In genomic region chr2:50881514-50882038, GRCm38 (mm10) we compare ENCODE assay signal across 24 mouse cellular contexts.
DNase-seq lines count a peak whose midpoint lies in the region; ATAC-seq lines count a peak whose summit lies in the region.
"Had no signal": no experiment of that assay in that cellular context is flagged by ENCODE, and none has a peak within 500 bp of the region (broad histone marks: within the 10 kb centered on the region; RNA-seq: fewer than 3 reads in every experiment).

No protein-coding gene starts in this region.

- H3K4me1 ChIP-seq in liver, embryonic 11.5 days (replicated peaks; ENCODE audit: control insufficient read depth, insufficient read depth, low read length) = no peaks in the 10 kb centered on the region
- H3K4me1 ChIP-seq in liver, embryonic 12.5 days = no peaks in the 10 kb centered on the region
- no peaks in the 10 kb centered on the region for H3K4me1 ChIP-seq in liver, embryonic 16.5 days (ENCODE audit: control insufficient read depth, low read depth, low read length)
- H3K4me1 ChIP-seq: neural tube, embryonic 13.5 days had no signal

- H3K9ac ChIP-seq in liver, embryonic 11.5 days (ENCODE audit: low read depth, low read length) = no peak overlapping the region
- H3K9ac ChIP-seq in liver, embryonic 12.5 days = no peak overlapping the region
- H3K9ac ChIP-seq in liver, embryonic 16.5 days (ENCODE audit: low read depth, low read length) = no peak overlapping the region
- H3K9ac ChIP-seq: forebrain, embryonic 13.5 days; heart, embryonic 13.5 days; hindbrain, embryonic 14.5 days; limb, embryonic 12.5 days; lung, embryonic 15.5 days; neural tube, embryonic 13.5 days had no signal

- H3K4me3 ChIP-seq in liver, embryonic 11.5 days (ENCODE audit: low read depth, low read length) = no peak overlapping the region
- no peak overlapping the region for H3K4me3 ChIP-seq in liver, embryonic 12.5 days
- H3K4me3 ChIP-seq in liver, embryonic 16.5 days (ENCODE audit: low read depth, low read length) = no peak overlapping the region
- H3K4me3 ChIP-seq: forebrain, embryonic 13.5 days; heart, embryonic 13.5 days; limb, embryonic 12.5 days; lung, embryonic 15.5 days; neural tube, embryonic 13.5 days had no signal

- no peaks in the 10 kb centered on the region for H3K36me3 ChIP-seq in liver, embryonic 11.5 days (ENCODE audit: control insufficient read depth, insufficient read depth, low read length)
- no peaks in the 10 kb centered on the region for H3K36me3 ChIP-seq in liver, embryonic 12.5 days
- H3K36me3 ChIP-seq in liver, embryonic 16.5 days (ENCODE audit: control insufficient read depth, insufficient read depth) = no peaks in the 10 kb centered on the region
- H3K36me3 ChIP-seq: G1E; heart, embryonic 13.5 days; limb, embryonic 12.5 days; lung, embryonic 15.5 days; neural tube, embryonic 13.5 days had no signal

- no peaks in the 10 kb centered on the region for H3K9me3 ChIP-seq in liver, embryonic 11.5 days (ENCODE audit: control insufficient read depth, low read length)
- no peaks in the 10 kb centered on the region for H3K9me3 ChIP-seq in liver, embryonic 12.5 days (replicated peaks)
- no peaks in the 10 kb centered on the region for H3K9me3 ChIP-seq in liver, embryonic 16.5 days (replicated peaks; ENCODE audit: control insufficient read depth, low read length)
- H3K9me3 ChIP-seq: forebrain, embryonic 13.5 days; heart, embryonic 13.5 days; limb, embryonic 12.5 days; lung, embryonic 15.5 days; neural tube, embryonic 13.5 days had no signal

- no peak overlapping the region for H3K4me2 ChIP-seq in liver, embryonic 11.5 days
- H3K4me2 ChIP-seq in liver, embryonic 12.5 days = no peak overlapping the region
- H3K4me2 ChIP-seq in liver, embryonic 16.5 days (ENCODE audit: low read depth, low read length) = no peak overlapping the region
- H3K4me2 ChIP-seq: forebrain, embryonic 13.5 days; heart, embryonic 13.5 days; hindbrain, embryonic 14.5 days; limb, embryonic 12.5 days; lung, embryonic 15.5 days; midbrain, embryonic 11.5 days; neural tube, embryonic 13.5 days had no signal

- peak; percentile 27 for DNase-seq in adrenal gland, postnatal 10 days
- no peak for DNase-seq in adrenal gland, adult 18-20 months (ENCODE audit: low spot score in 2 of 2)
- no peak for DNase-seq in liver, embryonic 11.5 days (ENCODE audit: low spot score)
- peak; percentile 36 for DNase-seq in adipocyte (ENCODE audit: low spot score)
- DNase-seq: cerebellum, adult 11-12 months; cerebellum, postnatal 10 days; gastrocnemius, postnatal 10 days; kidney, postnatal 25 days; right cerebral cortex, postnatal 4 days; thymus, adult 18-20 months; thymus, postnatal 25 days had no signal

- no peaks in the 10 kb centered on the region for H3K27me3 ChIP-seq in liver, embryonic 11.5 days (replicated peaks; ENCODE audit: control insufficient read depth, insufficient read depth, low read length)
- no peaks in the 10 kb centered on the region for H3K27me3 ChIP-seq in liver, embryonic 12.5 days (replicated peaks)
- H3K27me3 ChIP-seq in liver, embryonic 16.5 days (ENCODE audit: control insufficient read depth, insufficient read depth, low read depth, low read length) = no peaks in the 10 kb centered on the region
- H3K27me3 ChIP-seq: forebrain, embryonic 13.5 days; heart, embryonic 13.5 days; limb, embryonic 12.5 days; lung, embryonic 15.5 days; neural tube, embryonic 13.5 days had no signal

- ATAC-seq in liver, embryonic 11.5 days (replicated peaks; ENCODE audit: low FRiP score) = 0 out of 2 replicates have a peak, but pooled peaks have one; percentile 34
- ATAC-seq in liver, embryonic 12.5 days = no peak
- ATAC-seq in liver, embryonic 16.5 days (ENCODE audit: low read depth) = peak; percentile 94
- ATAC-seq in activated CD4-positive, CD25-positive, alpha-beta regulatory T cell, adult 4 months = no peak
- ATAC-seq: forebrain, embryonic 13.5 days; intestine, postnatal 0 days had no signal

- 73% methylated on average over 4 of the region's 4 CpGs for WGBS in liver, embryonic 11.5 days
- WGBS in liver, embryonic 12.5 days (ENCODE audit: insufficient replicate concordance) = 72% methylated on average over 4 of the region's 4 CpGs
- WGBS in liver, embryonic 16.5 days (ENCODE audit: insufficient replicate concordance) = 57% methylated on average over 4 of the region's 4 CpGs

- H3K27ac ChIP-seq in liver, embryonic 11.5 days (ENCODE audit: low read depth, low read length) = no peak overlapping the region
- no peak overlapping the region for H3K27ac ChIP-seq in liver, embryonic 12.5 days
- H3K27ac ChIP-seq in liver, embryonic 16.5 days (ENCODE audit: low read length) = peak overlapping the region; percentile 44
- H3K27ac ChIP-seq: forebrain, embryonic 13.5 days; heart, embryonic 13.5 days; hindbrain, embryonic 14.5 days; limb, embryonic 12.5 days; lung, embryonic 15.5 days; neural tube, embryonic 13.5 days; stomach, postnatal 0 days had no signal

Comparison
In these comparisons a context has a peak if more than half of its experiments do, and no peak if none do; other contexts are left out.
1. DNase-seq: peak in adrenal gland, postnatal 10 days (single experiment) and adipocyte (single experiment); none in adrenal gland, adult 18-20 months (0 of 2) and liver, embryonic 11.5 days (single experiment).
2. ATAC-seq: peak in liver, embryonic 11.5 days (single experiment) and liver, embryonic 16.5 days (single experiment); none in liver, embryonic 12.5 days (single experiment) and activated CD4-positive, CD25-positive, alpha-beta regulatory T cell, adult 4 months (single experiment).